In the genomic region with DNA sequence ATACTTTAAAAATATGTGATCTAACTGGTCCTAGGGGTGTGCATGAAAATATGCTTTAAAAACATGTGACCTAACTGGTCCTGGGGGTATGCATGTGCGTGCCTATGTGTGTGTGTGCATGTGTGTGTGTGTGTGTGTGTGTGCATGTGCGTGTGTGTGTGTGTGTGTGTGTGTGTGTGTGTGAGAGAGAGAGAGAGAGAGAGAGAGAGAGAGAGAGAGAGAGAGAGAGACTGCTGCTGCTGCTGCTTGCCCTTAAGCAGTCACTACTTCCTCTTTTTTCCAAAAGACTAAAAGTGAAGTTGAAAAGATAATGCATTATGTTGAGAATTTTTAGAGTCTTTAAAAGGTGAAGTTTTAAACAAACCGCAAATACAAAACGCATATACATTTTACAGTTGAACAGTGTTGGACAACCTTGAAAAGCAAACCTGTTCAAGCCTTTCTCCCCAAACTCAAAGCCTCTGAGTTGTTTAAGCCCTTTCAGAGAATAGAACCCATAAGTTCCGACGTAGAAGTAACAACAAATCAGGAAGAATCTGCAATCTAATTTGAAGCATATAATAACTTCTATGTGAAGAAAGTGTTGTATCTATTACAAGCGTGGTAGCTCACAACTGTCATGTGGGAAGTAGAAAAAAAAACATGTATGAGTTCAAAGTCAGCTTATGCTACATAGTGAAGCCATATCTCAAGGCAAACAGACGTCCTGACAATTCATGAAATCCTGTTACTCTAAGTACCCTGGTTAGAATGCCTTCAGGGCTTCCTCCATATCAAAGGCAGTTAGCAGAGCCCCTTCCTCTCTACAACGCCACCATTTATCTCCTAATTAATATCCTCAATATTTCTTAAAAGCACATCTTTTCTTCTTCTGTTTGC, we compare ENCODE assay signal across 8 mouse cellular contexts. TPM values are rescaled to one million over a fixed set of nuclear protein-coding genes. Genes with fewer than 3 reads are reported as not detected.
DNase-seq lines count a peak whose midpoint lies in the region; ATAC-seq lines count a peak whose summit lies in the region.

No protein-coding gene starts in this region.

- no peak; the same call in 1 of the 2 replicates for ATAC-seq in kidney, embryonic 15.5 days (replicated peaks; ENCODE audit: low FRiP score)
- 0 out of 2 replicates have a peak, but pooled peaks have one; percentile 33 for ATAC-seq in intestine, embryonic 14.5 days (replicated peaks; ENCODE audit: low FRiP score, low TSS enrichment, low read depth)

- peak overlapping the region; percentile 59 for H3K4me3 ChIP-seq in kidney, embryonic 15.5 days (replicated peaks)
- peak overlapping the region; percentile 56 for H3K4me3 ChIP-seq in embryonic facial prominence, embryonic 10.5 days
- peak overlapping the region; percentile 49 for H3K4me3 ChIP-seq in intestine, embryonic 14.5 days (ENCODE audit: low read depth, low read length)

- H3K4me1 ChIP-seq in kidney, embryonic 15.5 days: peaks cover 8% of the 10 kb centered on the region
- H3K4me1 ChIP-seq in embryonic facial prominence, embryonic 10.5 days: peaks cover 15% of the 10 kb centered on the region
- H3K4me1 ChIP-seq in intestine, embryonic 14.5 days (replicated peaks; ENCODE audit: control insufficient read depth, insufficient read depth, low read length): no peaks in the 10 kb centered on the region; the same call in 1 of the 2 replicates

- H3K27me3 ChIP-seq in kidney, embryonic 15.5 days: no peaks in the 10 kb centered on the region
- H3K27me3 ChIP-seq in embryonic facial prominence, embryonic 10.5 days (replicated peaks; ENCODE audit: low read depth, poor library complexity, severe bottlenecking): no peaks in the 10 kb centered on the region
- H3K27me3 ChIP-seq in intestine, embryonic 14.5 days (replicated peaks; ENCODE audit: control insufficient read depth, insufficient read depth, low read length): no peaks in the 10 kb centered on the region

- H3K9ac ChIP-seq in kidney, embryonic 15.5 days: no peak overlapping the region
- peak overlapping the region; percentile 48 for H3K9ac ChIP-seq in intestine, embryonic 14.5 days (ENCODE audit: low read length)

- H3K9me3 ChIP-seq in kidney, embryonic 15.5 days (replicated peaks): no peaks in the 10 kb centered on the region
- H3K9me3 ChIP-seq in embryonic facial prominence, embryonic 10.5 days: no peaks in the 10 kb centered on the region
- H3K9me3 ChIP-seq in intestine, embryonic 14.5 days (ENCODE audit: control insufficient read depth, low read length): no peaks in the 10 kb centered on the region

- H3K4me2 ChIP-seq in kidney, embryonic 15.5 days: peak overlapping the region; percentile 72
- peak overlapping the region; percentile 56 for H3K4me2 ChIP-seq in intestine, embryonic 14.5 days (ENCODE audit: low read length)

- peak overlapping the region; percentile 96 for H3K27ac ChIP-seq in kidney, embryonic 15.5 days
- H3K27ac ChIP-seq in embryonic facial prominence, embryonic 10.5 days (replicated peaks): 0 out of 2 replicates have a peak overlapping the region, but pooled peaks have one; percentile 83
- H3K27ac ChIP-seq in intestine, embryonic 14.5 days (ENCODE audit: low read depth): peak overlapping the region; percentile 74

- H3K36me3 ChIP-seq in kidney, embryonic 15.5 days: no peaks in the 10 kb centered on the region
- no peaks in the 10 kb centered on the region for H3K36me3 ChIP-seq in embryonic facial prominence, embryonic 10.5 days (replicated peaks)
- no peaks in the 10 kb centered on the region for H3K36me3 ChIP-seq in intestine, embryonic 14.5 days (ENCODE audit: control insufficient read depth, insufficient read depth, low read length)

- no peak for DNase-seq in kidney, adult 18-20 months
- no peak for DNase-seq in embryonic facial prominence, embryonic 10.5 days (ENCODE audit: low spot score)
- DNase-seq in intestine, embryonic 14.5 days (ENCODE audit: low spot score): no peak
- peak; percentile 9 for DNase-seq in naive thymus-derived CD4-positive, alpha-beta T cell, adult 2 months (ENCODE audit: low read depth)
- no peak for DNase-seq in urinary bladder, adult 18-20 months (ENCODE audit: low spot score in 2 of 2)
- no peak for DNase-seq in embryo, embryonic 9.5 days (ENCODE audit: extremely low spot score)
- no peak for DNase-seq in cerebellum, adult 11 months

- 65% methylated on average over 9 of the region's 9 CpGs for WGBS in kidney, embryonic 15.5 days
- 72% methylated on average over 9 of the region's 9 CpGs for WGBS in embryonic facial prominence, embryonic 10.5 days
- WGBS in intestine, embryonic 14.5 days: 51% methylated on average over 9 of the region's 9 CpGs

RNA-seq across cellular contexts. Expression of a gene that starts 0.6 kb away (rescaled TPM):
- polyA plus RNA-seq in kidney, embryonic 15.5 days (2015; fragmentation: Nextera tagmentation; extraction: Ambion mirVana): 38.9 and 42.0 TPM in 2 replicates
- 14.3 and 16.0 TPM in 2 replicates for polyA plus RNA-seq in embryonic facial prominence, embryonic 10.5 days (2016; fragmentation: Nextera tagmentation; extraction: Ambion mirVana)
- polyA plus RNA-seq in intestine, embryonic 14.5 days (2014; fragmentation: Nextera tagmentation; extraction: Ambion mirVana): 39.1 and 46.3 TPM in 2 replicates
